Mouse (Mus musculus) ES-Bruce4 (cell line): ENCODE measurements around the gene Pum3.

ENCODE experiments used
- CTCF ChIP-seq: IDR thresholded peaks from one replicate; pipeline ENCODE4 v1.8.1; 2011; ENCODE audit warnings: low read depth, low read length
- EP300 ChIP-seq: IDR thresholded peaks from 2 replicates; pipeline ENCODE4 v1.6.1; 2011; ENCODE audit warnings: low read depth, low read length; ENCODE audit not compliant: insufficient read depth

DNA sequence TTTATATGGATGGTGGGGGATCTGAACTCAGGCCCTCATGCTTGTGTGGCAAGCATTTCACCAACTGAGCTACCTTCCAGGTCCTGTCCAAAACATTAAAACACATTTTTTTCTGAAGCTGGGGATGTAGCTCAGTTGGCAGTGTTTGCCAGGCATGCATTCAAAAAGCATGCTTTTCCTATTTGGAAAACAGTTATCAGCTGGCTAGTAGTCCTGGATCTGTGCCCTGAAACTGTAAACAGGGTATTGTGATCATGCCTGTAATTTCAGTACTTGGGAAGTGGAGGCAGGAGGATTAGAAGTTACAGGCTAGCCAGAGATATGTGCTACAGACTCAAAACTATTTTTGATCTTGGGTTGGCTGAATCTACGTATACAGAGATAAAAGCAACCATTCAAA is 47.5 kb downstream of the Pum3 start:
- TF ChIP-seq CTCF (no peak), EP300 (no peak)
